Mouse (Mus musculus) thymus, postnatal 10 days (tissue): ENCODE results near the gene Cep250.
"Not testable (repeated sequence)": the region's sequence is repeated elsewhere in the genome, so short reads cannot be mapped to it uniquely, and the experiment has no call there.

Experiments
- DNase-seq, 2 experiments: peaks; one replicate each; pipeline ENCODE4 v3.0.0; 2021; ENCODE audit warnings: low spot score in 2 of 2

The Cep250 gene

GRCm38 (mm10) chr2:155956134-155957059 is at the start of gene Cep250:
TSS of gene Cep250 (plus strand) at chr2:155956458.
- peak; percentile 76 to 82 for DNase-seq

- no peak for DNase-seq
Observed at GRCm38 (mm10) chr2:155914684-155915083, 41.6 kb upstream of the Cep250 start.

GRCm38 (mm10) chr2:155923143-155923542 is 33.1 kb upstream of the Cep250 start:
- DNase-seq, result no peak

GRCm38 (mm10) chr2:155925213-155925612 is 31.0 kb upstream of the Cep250 start:
- DNase-seq, result not testable (repeated sequence)

GRCm38 (mm10) chr2:155928711-155929345 is 27.4 kb upstream of the Cep250 start:
- DNase-seq, result no peak

GRCm38 (mm10) chr2:155929531-155930442 is 26.5 kb upstream of the Cep250 start, which contains the start of gene Uqcc1:
TSS of gene Uqcc1 (minus strand) at chr2:155930310.
- peak; percentile 91 to 93 for DNase-seq

GRCm38 (mm10) chr2:155939897-155940529 is 16.2 kb upstream of the Cep250 start:
- DNase-seq, result no peak

GRCm38 (mm10) chr2:155940681-155941080 is 15.6 kb upstream of the Cep250 start, which contains the start of gene Gm15557:
TSS of gene Gm15557 (plus strand) at chr2:155940728.
- no peak for DNase-seq

GRCm38 (mm10) chr2:155941697-155942442 is 14.4 kb upstream of the Cep250 start:
- no peak for DNase-seq

GRCm38 (mm10) chr2:155943463-155943862 is 12.8 kb upstream of the Cep250 start:
- no peak for DNase-seq

GRCm38 (mm10) chr2:155944685-155945084 is 11.6 kb upstream of the Cep250 start:
- DNase-seq, result no peak

- DNase-seq, result no peak
Observed at GRCm38 (mm10) chr2:155945124-155945523, 11.1 kb upstream of the Cep250 start, which contains the start of gene Gdf5. TSS of gene Gdf5 (minus strand) at chr2:155945367.

- no peak for DNase-seq
Observed at GRCm38 (mm10) chr2:155945580-155945979, 10.7 kb upstream of the Cep250 start.

GRCm38 (mm10) chr2:155946069-155946468 is 10.2 kb upstream of the Cep250 start:
- peak; percentile 22 to 78 for DNase-seq

- no peak for DNase-seq
Observed at GRCm38 (mm10) chr2:155946499-155946898, 9.8 kb upstream of the Cep250 start.

- no peak for DNase-seq
Observed at GRCm38 (mm10) chr2:155947390-155948002, 8.8 kb upstream of the Cep250 start.

- no peak for DNase-seq
Observed at GRCm38 (mm10) chr2:155949362-155949761, 6.9 kb upstream of the Cep250 start.

GRCm38 (mm10) chr2:155952006-155952405 is 4.3 kb upstream of the Cep250 start:
- peak; percentile 35 to 53 for DNase-seq

GRCm38 (mm10) chr2:155959981-155960380 is 3.7 kb downstream of the Cep250 start:
- no peak for DNase-seq

GRCm38 (mm10) chr2:155961862-155962261 is 5.6 kb downstream of the Cep250 start:
- DNase-seq, result no peak
